Mouse (Mus musculus) ES-Bruce4 (cell line): ENCODE results near the gene Gm11985. TPM values are rescaled to one million over a fixed set of nuclear protein-coding genes. Genes with fewer than 3 reads are reported as not detected.
A peak's percentile ranks its signal among the peaks of the same experiment; 100 is the strongest.

Source experiments
- H3K27ac ChIP-seq: 2 replicates; pipeline ENCODE4 v1.5.1; 2012; ENCODE audit warnings: low read length, inconsistent platforms; ENCODE audit not compliant: insufficient read depth
- H3K27me3 ChIP-seq: 2 replicates; pipeline ENCODE4 v1.6.1; 2012; ENCODE audit warnings: mild to moderate bottlenecking, low read length, inconsistent platforms; ENCODE audit not compliant: control insufficient read depth, poor library complexity, insufficient read depth, severe bottlenecking
- H3K36me3 ChIP-seq: 2 replicates; pipeline ENCODE4 v1.6.1; 2012; ENCODE audit warnings: inconsistent platforms, mild to moderate bottlenecking, low read length, moderate library complexity; ENCODE audit not compliant: control insufficient read depth, poor library complexity, insufficient read depth, severe bottlenecking
- H3K4me1 ChIP-seq: one replicate; pipeline ENCODE4 v1.8.1; 2011; ENCODE audit warnings: low read length; ENCODE audit not compliant: control insufficient read depth, insufficient read depth
- H3K4me3 ChIP-seq: 2 replicates; pipeline ENCODE4 v1.5.1; 2011; ENCODE audit warnings: low read depth, mild to moderate bottlenecking, low read length
- H3K9ac ChIP-seq: 2 replicates; pipeline ENCODE4 v1.6.1; 2012; ENCODE audit warnings: low read depth, mild to moderate bottlenecking, inconsistent platforms; ENCODE audit not compliant: poor library complexity, severe bottlenecking
- H3K9me3 ChIP-seq: replicated peaks from 2 replicates; pipeline ENCODE4 v1.6.1; 2012; ENCODE audit warnings: mild to moderate bottlenecking, low read length, inconsistent platforms; ENCODE audit not compliant: control insufficient read depth, poor library complexity, insufficient read depth, severe bottlenecking
- CTCF ChIP-seq: IDR thresholded peaks from one replicate; pipeline ENCODE4 v1.8.1; 2011; ENCODE audit warnings: low read depth, low read length
- EP300 ChIP-seq: IDR thresholded peaks from 2 replicates; pipeline ENCODE4 v1.6.1; 2011; ENCODE audit warnings: low read depth, low read length; ENCODE audit not compliant: insufficient read depth
- POLR2A ChIP-seq: IDR thresholded peaks from one replicate; pipeline ENCODE4 v1.8.1; 2011; ENCODE audit warnings: low read length; ENCODE audit not compliant: insufficient read depth
- polyA plus RNA-seq: library from polyadenylated mRNA; stranded (reverse); fragments of >200 nt; gene quantifications from 2 replicates; pipeline ENCODE4 v1.2.4, GENCODE M21; 2011; ENCODE audit warnings: low read depth; ENCODE audit not compliant: missing spikeins, insufficient read depth, insufficient read length

Gm11985 gene
- polyA plus RNA-seq, 1 experiment, result not detected

- H3K27me3 ChIP-seq, result no peaks in the 10 kb centered on the region
- H3K9me3 ChIP-seq, result no peaks in the 10 kb centered on the region
- no peak overlapping the region for H3K4me3 ChIP-seq
- no peak overlapping the region for H3K27ac ChIP-seq
- H3K36me3 ChIP-seq, result no peaks in the 10 kb centered on the region
- H3K9ac ChIP-seq, result no peak overlapping the region
- TF ChIP-seq EP300, result no peak
- TF ChIP-seq CTCF, result no peak
- TF ChIP-seq POLR2A, result no peak
- H3K4me1 ChIP-seq, result no peaks in the 10 kb centered on the region
These were observed 10.3 kb upstream of the Gm11985 start for GRCm38 (mm10) chr11:7198481-7199256.

DNA sequence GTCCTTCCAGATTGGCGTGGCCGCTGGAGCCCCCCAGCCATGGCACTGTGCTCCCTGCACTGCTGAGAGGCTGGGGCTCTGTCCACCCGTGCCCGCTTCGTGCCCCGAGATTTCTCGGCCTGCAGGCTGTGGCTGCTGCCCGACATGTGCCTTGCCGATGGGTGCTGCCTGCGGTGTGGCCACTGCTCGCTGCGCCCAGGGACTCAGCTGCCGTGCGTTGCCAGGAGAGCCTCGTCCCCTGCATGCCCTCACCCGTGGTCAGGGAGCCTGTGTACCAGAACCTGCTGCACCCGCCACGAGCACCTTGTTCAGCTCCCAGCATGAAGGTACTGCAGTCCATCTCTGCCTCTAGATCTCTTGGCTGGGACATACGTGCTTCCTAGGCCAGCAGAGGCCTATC, 9.6 kb upstream of the Gm11985 start:
- Histone ChIP-seq H3K4me3 (no peak overlapping the region), H3K36me3 (no peaks in the 10 kb centered on the region), H3K9ac (no peak overlapping the region), H3K27me3 (no peaks in the 10 kb centered on the region), H3K27ac (no peak overlapping the region), H3K9me3 (no peaks in the 10 kb centered on the region), H3K4me1 (no peaks in the 10 kb centered on the region)
- TF ChIP-seq CTCF (no peak), POLR2A (no peak), EP300 (no peak)

DNA sequence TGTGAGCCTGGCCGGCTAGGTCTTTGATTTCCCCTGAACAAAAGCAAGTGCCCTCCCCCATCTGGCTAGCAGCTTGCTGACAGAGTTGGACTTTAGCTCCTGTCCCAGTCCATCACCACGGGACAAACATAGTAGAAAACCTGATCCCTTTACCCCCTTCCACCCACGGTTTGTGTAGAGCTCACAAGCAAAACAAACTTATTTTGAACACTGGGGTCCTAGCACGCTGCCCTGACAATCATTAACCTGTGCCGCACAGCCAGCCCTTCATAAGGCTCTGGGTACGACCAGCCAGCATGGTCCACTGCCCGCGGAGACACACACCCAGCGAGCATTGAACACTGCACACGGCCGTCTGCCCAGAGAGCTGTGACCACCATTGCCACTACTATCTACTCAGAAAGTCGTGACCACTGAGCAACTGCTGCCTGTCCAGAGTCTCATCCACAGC, 9.1 kb upstream of the Gm11985 start, which contains the start of gene Igfbp1:
Igfbp1 (plus strand) TSS at position 292 of the 451 bp plus-strand sequence.
- Histone ChIP-seq H3K27me3 (no peaks in the 10 kb centered on the region), H3K4me1 (no peaks in the 10 kb centered on the region), H3K4me3 (no peak within 1 kb of the TSS), H3K9me3 (no peaks in the 10 kb centered on the region), H3K27ac (no peak within 1 kb of the TSS), H3K36me3 (no peaks in the 10 kb centered on the region), H3K9ac (no peak within 1 kb of the TSS)
- TF ChIP-seq EP300 (no peak), POLR2A (no peak), CTCF (no peak)

DNA sequence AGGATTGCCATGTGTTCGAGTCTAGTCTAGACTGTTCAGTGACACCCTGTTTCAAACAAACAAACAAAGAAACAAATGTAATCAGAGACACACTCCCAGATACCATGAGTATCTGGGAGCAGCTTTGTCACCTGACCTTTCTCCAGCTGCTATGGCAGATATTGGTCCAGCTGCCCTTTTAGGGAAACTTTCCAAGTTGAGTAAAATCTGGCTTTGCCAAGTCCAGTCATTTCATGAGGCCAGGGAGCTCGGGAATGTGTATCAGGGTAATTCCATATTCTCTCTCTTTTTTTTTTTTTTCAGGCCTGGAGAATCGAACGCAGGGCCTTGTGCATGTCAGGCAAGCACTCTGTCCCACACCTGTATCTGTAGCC, 6.9 kb upstream of the Gm11985 start:
- TF ChIP-seq POLR2A (no peak), CTCF (no peak), EP300 (no peak)
- H3K27ac ChIP-seq, result no peak overlapping the region
- H3K4me3 ChIP-seq, result no peak overlapping the region
- no peak overlapping the region for H3K9ac ChIP-seq
- H3K9me3 ChIP-seq, result no peaks in the 10 kb centered on the region
- no peaks in the 10 kb centered on the region for H3K4me1 ChIP-seq
- H3K36me3 ChIP-seq, result no peaks in the 10 kb centered on the region
- no peaks in the 10 kb centered on the region for H3K27me3 ChIP-seq

DNA sequence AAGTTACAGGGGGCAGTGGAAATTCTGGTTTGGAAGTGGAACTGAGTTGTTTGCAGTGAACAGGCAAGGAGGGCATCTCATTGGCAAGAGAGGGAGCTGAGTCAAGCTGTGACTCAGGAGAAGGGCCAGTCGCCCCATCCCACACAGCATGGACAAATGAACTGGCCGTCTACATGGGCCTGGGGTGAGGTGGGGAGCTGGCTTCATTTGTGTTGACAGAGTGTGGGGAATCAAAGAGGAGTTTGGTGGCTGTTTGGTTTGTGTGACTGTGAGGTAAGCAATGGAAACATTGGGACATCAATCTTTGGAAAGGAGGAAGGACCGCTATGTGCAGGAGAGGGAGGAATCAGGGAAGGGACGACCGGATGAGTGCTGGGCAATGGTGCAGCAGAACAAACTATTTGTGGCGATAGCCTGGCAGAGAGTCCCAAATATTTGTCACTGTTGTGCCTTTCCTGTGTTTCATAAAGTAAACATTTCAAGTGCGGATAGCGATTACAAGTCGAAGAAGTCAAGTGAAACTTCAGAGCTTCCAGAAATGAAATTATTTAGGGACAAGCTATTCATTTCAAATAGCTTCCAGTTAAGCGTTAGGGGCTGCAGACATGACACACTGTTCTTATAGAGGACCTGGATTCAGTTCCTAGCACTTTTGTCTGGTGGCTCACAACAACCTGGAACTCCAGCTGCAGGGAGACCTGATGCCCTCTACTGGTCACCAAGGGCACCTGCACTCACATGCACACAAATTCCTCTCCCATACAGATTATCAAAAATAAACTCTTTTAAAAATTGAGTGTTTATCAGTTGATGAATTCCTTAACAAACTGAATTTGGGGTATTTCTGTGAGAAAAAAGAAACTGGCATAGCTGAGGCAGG, 6.3 kb upstream of the Gm11985 start:
- Histone ChIP-seq H3K4me1 (no peaks in the 10 kb centered on the region), H3K27me3 (no peaks in the 10 kb centered on the region), H3K9me3 (no peaks in the 10 kb centered on the region), H3K36me3 (no peaks in the 10 kb centered on the region), H3K9ac (no peak overlapping the region), H3K27ac (no peak overlapping the region), H3K4me3 (no peak overlapping the region)
- TF ChIP-seq CTCF, result peak; percentile 48
- TF ChIP-seq EP300, result no peak
- TF ChIP-seq POLR2A, result no peak
